Mouse (Mus musculus): ENCODE data around the gene Wnt9a.

- TF ChIP-seq CTCF (IDR thresholded peaks at IDR 0.05; ENCODE audit: borderline replicate concordance, control insufficient read depth, extremely low read depth, insufficient read depth, low read length, poor library complexity) (no peak), POLR2A (IDR thresholded peaks at IDR 0.05; ENCODE audit: control insufficient read depth, extremely low read depth, insufficient read depth, low read length, poor library complexity) (no peak)
Measured at GRCm38 (mm10) chr11:59264593-59264992, 42.1 kb upstream of the Wnt9a start.

All from thymus, adult 2 months (tissue).